Mouse (Mus musculus) lung, adult 2 months (tissue): ENCODE results near the gene Naglu.

ENCODE experiments used
- CTCF ChIP-seq: fragments of 200-500 bp; IDR thresholded peaks from 2 replicates; pipeline ENCODE4 v1.5.1; 2011; ENCODE audit warnings: mild to moderate bottlenecking, low read length, control low read depth; ENCODE audit not compliant: insufficient read depth
- POLR2A ChIP-seq: fragments of 200-500 bp; IDR thresholded peaks from 2 replicates; pipeline ENCODE4 v1.6.1; 2011; ENCODE audit warnings: low read depth, mild to moderate bottlenecking, control low read depth, low read length, borderline replicate concordance; ENCODE audit errors: extremely low read depth

DNA sequence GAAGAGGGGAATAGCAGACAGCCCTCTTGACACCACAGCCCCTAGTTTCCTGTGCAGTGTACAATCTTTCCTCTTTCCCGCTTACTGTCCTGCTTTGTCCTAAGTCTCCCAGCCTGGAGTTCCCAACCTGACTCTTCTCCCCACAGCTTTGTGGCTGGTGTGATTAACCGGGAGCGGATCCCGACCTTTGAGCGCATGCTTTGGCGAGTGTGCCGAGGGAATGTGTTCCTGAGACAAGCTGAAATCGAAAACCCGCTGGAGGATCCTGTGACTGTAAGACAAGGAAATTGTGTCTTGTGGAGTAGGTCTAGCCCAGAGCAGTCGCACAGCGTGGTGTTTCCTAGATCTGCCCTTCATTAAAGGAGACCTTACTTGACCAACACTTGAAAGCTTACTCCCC, 42.7 kb upstream of the Naglu start:
- no peak for TF ChIP-seq POLR2A
- no peak for TF ChIP-seq CTCF
